Mouse (Mus musculus) heart, postnatal 36 days (tissue): ENCODE results near the gene Vmn1r178. TPM values are rescaled to one million over a fixed set of nuclear protein-coding genes. Genes with fewer than 3 reads are reported as not detected.
"Not testable (repeated sequence)": the region's sequence is repeated elsewhere in the genome, so short reads cannot be mapped to it uniquely, and the experiment has no call there.

ENCODE experiments used
- DNase-seq, 2 experiments: peaks; one replicate each; pipeline ENCODE4 v3.0.0; 2021 to 2022
- intact Hi-C: fragments of 180-260 bp; cut with DNase I; formaldehyde crosslinking; loops from one replicate; pipeline ENCODE4 v1.15.1; 2025
- total RNA-seq, 2 experiments: library from RNA; stranded (reverse); gene quantifications; 2 replicates each; pipeline ENCODE4 v1.2.3; 2021

Gene Vmn1r178
- total RNA-seq = not detected

- DNase-seq = no peak
- intact Hi-C loops = no loop called here
Measured at GRCm38 (mm10) chr7:23891709-23892108, at the start of gene Vmn1r178. TSS of gene Vmn1r178 (plus strand) at chr7:23892009.

DNA sequence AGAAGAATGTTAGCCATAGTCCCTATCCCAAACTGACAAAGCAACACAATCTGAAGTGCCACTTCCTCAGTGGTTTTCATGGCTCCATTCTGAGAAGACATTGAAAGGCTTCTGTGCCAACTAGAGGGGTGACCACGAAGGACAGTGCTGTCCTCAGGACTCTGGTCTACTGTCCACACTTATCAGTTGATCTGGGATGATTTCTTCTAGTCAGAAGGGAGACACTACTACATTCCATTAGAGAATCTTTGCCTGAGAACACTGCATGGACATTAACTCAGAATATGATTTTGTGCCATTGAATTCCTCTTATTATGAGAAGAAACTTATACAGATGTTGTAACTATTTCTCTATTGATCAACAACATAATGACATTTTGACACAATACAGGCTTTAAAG is 25.5 kb upstream of the Vmn1r178 start, which contains the start of gene Vmn1r177:
Gene Vmn1r177, minus strand, starts transcription at position 101 of the 400 bp plus-strand sequence.
- intact Hi-C loops, DNase-seq: not testable (repeated sequence)

DNA sequence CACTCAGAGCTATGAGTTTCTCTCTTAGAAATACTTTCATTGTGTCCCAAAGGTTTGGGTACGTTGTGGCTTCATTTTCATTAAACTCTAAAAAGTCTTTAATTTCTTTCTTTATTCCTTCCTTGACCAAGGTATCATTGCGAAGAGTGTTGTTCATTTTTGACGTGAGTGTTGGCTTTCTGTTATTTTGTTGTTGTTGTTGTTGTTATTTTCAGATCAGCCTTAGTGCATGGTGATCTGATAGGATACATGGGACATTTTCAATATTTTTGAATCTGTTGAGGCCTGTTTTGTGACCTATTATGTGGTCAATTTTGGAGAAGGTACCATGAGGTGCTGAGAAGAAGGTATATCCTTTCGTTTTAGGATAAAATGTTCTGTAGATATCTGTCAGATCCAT is 14.9 kb upstream of the Vmn1r178 start:
- intact Hi-C loops, DNase-seq: not testable (repeated sequence)

DNA sequence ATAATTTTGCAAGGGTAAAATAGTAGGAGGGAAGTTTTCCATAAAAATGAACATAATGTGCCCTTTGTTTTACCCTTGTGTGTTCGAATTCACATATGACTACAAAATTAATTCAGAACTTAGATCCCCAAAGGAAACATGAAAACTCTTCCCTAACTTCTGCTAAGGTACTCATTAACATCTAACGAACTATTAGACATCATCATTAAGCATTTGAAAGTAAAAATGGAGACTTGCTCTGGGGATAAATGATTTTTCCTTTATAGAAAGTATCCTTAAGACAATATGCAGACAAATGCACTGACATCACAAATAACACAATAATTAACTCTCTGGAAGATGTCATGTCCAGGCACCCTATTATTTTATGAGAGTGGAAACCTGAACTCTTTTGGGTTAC is 34.9 kb downstream of the Vmn1r178 start, which contains the start of gene Vmn1r179:
Gene Vmn1r179, plus strand, starts transcription at position 301 of the 400 bp plus-strand sequence.
- intact Hi-C loops = no loop called here
- DNase-seq = no peak

Other genes with a start within 250 kb of the Vmn1r178 start
- gene Vmn1r172, start 233.7 kb upstream of the Vmn1r178 start, total RNA-seq = not detected
- gene Vmn1r173, start 191.3 kb upstream of the Vmn1r178 start, total RNA-seq = not detected
- not detected for gene Vmn1r174, start 139.7 kb upstream of the Vmn1r178 start, total RNA-seq
- gene Vmn1r175, start 81.4 kb upstream of the Vmn1r178 start, total RNA-seq = not detected
- gene Vmn1r176, start 54.6 kb upstream of the Vmn1r178 start, total RNA-seq = not detected
- gene Vmn1r177, start 25.6 kb upstream of the Vmn1r178 start, total RNA-seq = not detected
- gene Vmn1r179, start 35.0 kb downstream of the Vmn1r178 start, total RNA-seq = not detected
- not detected for gene Vmn1r180, start 58.6 kb downstream of the Vmn1r178 start, total RNA-seq
- not detected for gene Vmn1r181, start 82.6 kb downstream of the Vmn1r178 start, total RNA-seq
- not detected for gene V1rd19, start 109.7 kb downstream of the Vmn1r178 start, total RNA-seq
- gene Vmn1r183, start 161.2 kb downstream of the Vmn1r178 start, total RNA-seq = not detected
- 10 to 100 TPM; 13.1 TPM for gene Zfp180, start 189.9 kb downstream of the Vmn1r178 start, total RNA-seq
- 1 to 10 TPM; 2.8 to 3.7 TPM for gene Zfp112, start 220.3 kb downstream of the Vmn1r178 start, total RNA-seq
- 1 to 10 TPM; 5.5 to 6.0 TPM for gene Zfp235, start 242.2 kb downstream of the Vmn1r178 start, total RNA-seq